Mouse (Mus musculus) C2C12 (cell line): Measurements from ENCODE around the gene Sec24a.
"Not testable (repeated sequence)": the region's sequence is repeated elsewhere in the genome, so short reads cannot be mapped to it uniquely, and the experiment has no call there.

ENCODE experiments used
- CEBPB ChIP-seq: IDR thresholded peaks from one replicate; pipeline ENCODE4 v1.6.1; 2011; ENCODE audit warnings: low read depth, mild to moderate bottlenecking, control low read depth, moderate library complexity
- CTCF ChIP-seq: IDR thresholded peaks from one replicate; pipeline ENCODE4 v1.5.1; 2011; ENCODE audit not compliant: control insufficient read depth, insufficient read depth, insufficient read length
- MAX ChIP-seq: IDR thresholded peaks from one replicate; pipeline ENCODE4 v1.6.1; 2011; ENCODE audit warnings: mild to moderate bottlenecking, control low read depth
- MYOD1 ChIP-seq: IDR thresholded peaks from one replicate; pipeline ENCODE4 v1.6.1; 2011; ENCODE audit warnings: low read depth; ENCODE audit not compliant: control insufficient read depth, insufficient read length
- MYOG ChIP-seq: IDR thresholded peaks from one replicate; pipeline ENCODE4 v1.6.1; 2011; ENCODE audit not compliant: control insufficient read depth, insufficient read length; ENCODE audit errors: extremely low read depth
- USF1 ChIP-seq: IDR thresholded peaks from one replicate; pipeline ENCODE4 v1.6.1; 2011; ENCODE audit warnings: low read depth, mild to moderate bottlenecking, control low read depth, moderate library complexity

DNA sequence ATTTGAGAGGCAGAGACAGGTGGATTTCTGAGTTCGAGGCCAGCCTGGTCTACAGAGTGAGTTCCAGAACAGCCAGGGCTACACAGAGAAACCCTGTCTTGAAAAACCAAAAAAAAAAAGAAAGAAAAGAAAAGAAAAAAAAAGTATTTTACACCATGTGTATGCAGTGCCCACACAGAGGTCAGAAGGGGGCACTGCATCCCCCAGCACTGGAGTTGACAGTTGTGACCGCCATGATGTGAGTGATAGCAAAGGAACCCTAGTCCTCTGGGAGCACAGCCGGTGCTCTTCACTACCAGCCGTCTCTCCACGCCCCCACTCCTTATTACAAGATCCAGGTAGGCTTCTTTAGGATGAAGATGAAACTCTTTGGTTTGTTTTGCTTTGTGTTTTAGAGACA, 5.2 kb downstream of the Sec24a start:
- TF ChIP-seq CTCF, USF1, CEBPB, MYOG, MAX, MYOD1: not testable (repeated sequence)
